Mouse (Mus musculus): Measurements from ENCODE around the gene Stap2. TPM values are rescaled to one million over a fixed set of nuclear protein-coding genes. Genes with fewer than 3 reads are reported as not detected.

The Stap2 gene
- total and polyA plus RNA-seq, 2 experiments from 2014 or later = 2.2 to 4.3 TPM

- no peak for ATAC-seq
- Histone ChIP-seq H3K36me3 (ENCODE audit: insufficient read depth) (peaks cover 12% of the 10 kb centered on the region), H3K4me3 (ENCODE audit: low read depth, low read length) (no peak overlapping the region), H3K27ac (ENCODE audit: low read depth, low read length) (no peak overlapping the region), H3K27me3 (ENCODE audit: insufficient read depth, low read length) (no peaks in the 10 kb centered on the region), H3K4me1 (ENCODE audit: insufficient read depth) (peaks cover 2% of the 10 kb centered on the region; the same call in 1 of the 2 replicates), H3K4me2 (ENCODE audit: low read depth) (no peak overlapping the region), H3K9ac (peak overlapping the region; percentile 6; the same call in 1 of the 2 replicates), H3K9me3 (ENCODE audit: low read length) (no peaks in the 10 kb centered on the region)
- no peak for TF ChIP-seq CTCF (IDR thresholded peaks at IDR 0.05; ENCODE audit: low read depth)
- no peak for DNase-seq
- WGBS = 77% methylated on average over 7 of the region's 7 CpGs
Observed at GRCm38 (mm10) chr17:56032831-56033230, 27.4 kb upstream of the Stap2 start.

GRCm38 (mm10) chr17:56032127-56032733 is 26.8 kb upstream of the Stap2 start:
- Histone ChIP-seq H3K4me3 (ENCODE audit: low read depth, low read length) (no peak overlapping the region), H3K4me2 (ENCODE audit: low read depth) (no peak overlapping the region), H3K4me1 (ENCODE audit: insufficient read depth) (peaks cover 2% of the 10 kb centered on the region; the same call in 1 of the 2 replicates), H3K27me3 (ENCODE audit: insufficient read depth, low read length) (no peaks in the 10 kb centered on the region), H3K27ac (ENCODE audit: low read depth, low read length) (no peak overlapping the region), H3K9me3 (ENCODE audit: low read length) (no peaks in the 10 kb centered on the region), H3K36me3 (ENCODE audit: insufficient read depth) (peaks cover 12% of the 10 kb centered on the region), H3K9ac (no peak overlapping the region)
- WGBS = 76% methylated on average over 6 of the region's 6 CpGs
- ATAC-seq (no peak), DNase-seq (no peak)
- TF ChIP-seq CTCF (IDR thresholded peaks at IDR 0.05; ENCODE audit: low read depth) = no peak

GRCm38 (mm10) chr17:56031431-56031830 is 26.0 kb upstream of the Stap2 start:
- Histone ChIP-seq H3K4me2 (ENCODE audit: low read depth) (no peak overlapping the region), H3K9me3 (ENCODE audit: low read length) (no peaks in the 10 kb centered on the region), H3K27me3 (ENCODE audit: insufficient read depth, low read length) (no peaks in the 10 kb centered on the region), H3K27ac (ENCODE audit: low read depth, low read length) (no peak overlapping the region), H3K4me3 (ENCODE audit: low read depth, low read length) (no peak overlapping the region), H3K4me1 (ENCODE audit: insufficient read depth) (peaks cover 2% of the 10 kb centered on the region; the same call in 1 of the 2 replicates), H3K9ac (no peak overlapping the region), H3K36me3 (ENCODE audit: insufficient read depth) (peaks cover 12% of the 10 kb centered on the region)
- no peak for TF ChIP-seq CTCF (IDR thresholded peaks at IDR 0.05; ENCODE audit: low read depth)
- ATAC-seq (no peak), DNase-seq (no peak)
- 92% methylated on average over 7 of the region's 7 CpGs for WGBS

- 0 out of 2 replicates have a peak, but pooled peaks have one; percentile 9 for TF ChIP-seq CTCF (IDR thresholded peaks at IDR 0.05; ENCODE audit: low read depth)
- no peak overlapping the region for H3K4me2 ChIP-seq (ENCODE audit: low read depth)
- ATAC-seq (no peak), DNase-seq (no peak)
- peaks cover 12% of the 10 kb centered on the region for H3K36me3 ChIP-seq (ENCODE audit: insufficient read depth)
- H3K4me1 ChIP-seq (ENCODE audit: insufficient read depth) = peaks cover 2% of the 10 kb centered on the region; the same call in 1 of the 2 replicates
- 61% methylated on average over 5 of the region's 5 CpGs for WGBS
- no peak overlapping the region for H3K9ac ChIP-seq
- no peak overlapping the region for H3K27ac ChIP-seq (ENCODE audit: low read depth, low read length)
- H3K9me3 ChIP-seq (ENCODE audit: low read length) = no peaks in the 10 kb centered on the region
- no peaks in the 10 kb centered on the region for H3K27me3 ChIP-seq (ENCODE audit: insufficient read depth, low read length)
- no peak overlapping the region for H3K4me3 ChIP-seq (ENCODE audit: low read depth, low read length)
Observed at GRCm38 (mm10) chr17:56030919-56031318, 25.5 kb upstream of the Stap2 start.

- Histone ChIP-seq H3K9me3 (ENCODE audit: low read length) (no peaks in the 10 kb centered on the region), H3K27ac (ENCODE audit: low read depth, low read length) (no peak overlapping the region), H3K4me3 (ENCODE audit: low read depth, low read length) (no peak overlapping the region), H3K4me2 (ENCODE audit: low read depth) (no peak overlapping the region), H3K9ac (no peak overlapping the region), H3K27me3 (ENCODE audit: insufficient read depth, low read length) (no peaks in the 10 kb centered on the region), H3K36me3 (ENCODE audit: insufficient read depth) (peaks cover 12% of the 10 kb centered on the region), H3K4me1 (ENCODE audit: insufficient read depth) (no peaks in the 10 kb centered on the region; the same call in 1 of the 2 replicates)
- WGBS = 86% methylated on average over 9 of the region's 9 CpGs
- ATAC-seq (peak; percentile 9; the same call in 1 of the 2 replicates), DNase-seq (no peak)
- no peak for TF ChIP-seq CTCF (IDR thresholded peaks at IDR 0.05; ENCODE audit: low read depth)
Observed at GRCm38 (mm10) chr17:56030238-56030870, 25.0 kb upstream of the Stap2 start.

DNA sequence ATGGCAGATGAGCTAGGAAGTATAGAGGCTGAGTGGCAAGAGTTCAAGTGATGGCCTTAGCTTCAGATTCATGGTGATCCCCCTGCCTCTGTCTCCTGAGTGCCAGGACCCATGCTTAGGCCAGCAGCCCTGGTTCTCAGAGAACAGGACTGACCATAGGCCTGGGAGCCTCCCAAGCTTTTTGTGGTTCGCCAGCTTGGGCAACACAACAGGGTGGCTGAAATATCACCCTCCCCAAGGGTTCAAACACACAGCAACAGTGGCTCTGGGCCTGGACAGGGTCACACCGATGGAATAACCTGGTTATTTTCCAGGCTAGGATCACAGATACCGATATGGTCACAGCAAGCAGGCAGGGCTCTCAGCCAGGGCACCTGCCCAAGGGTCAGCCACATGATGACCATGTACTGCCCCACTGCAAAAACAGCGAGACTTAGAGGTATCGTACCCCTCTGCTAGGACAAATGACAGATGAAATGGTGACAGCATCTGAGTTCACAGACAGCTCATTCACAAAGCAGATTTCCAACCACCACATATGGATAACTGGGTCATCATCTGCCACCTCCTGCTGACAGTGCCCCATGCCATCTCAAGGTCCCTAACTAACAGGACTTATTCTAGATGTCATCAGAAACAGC is 22.5 kb upstream of the Stap2 start:
- Histone ChIP-seq H3K27ac (ENCODE audit: low read depth, low read length) (no peak overlapping the region), H3K36me3 (ENCODE audit: insufficient read depth) (peaks cover 3% of the 10 kb centered on the region; the same call in 1 of the 2 replicates), H3K9me3 (ENCODE audit: low read length) (no peaks in the 10 kb centered on the region), H3K4me2 (ENCODE audit: low read depth) (no peak overlapping the region), H3K4me1 (ENCODE audit: insufficient read depth) (no peaks in the 10 kb centered on the region), H3K27me3 (ENCODE audit: insufficient read depth, low read length) (no peaks in the 10 kb centered on the region), H3K4me3 (ENCODE audit: low read depth, low read length) (no peak overlapping the region), H3K9ac (no peak overlapping the region)
- 91% methylated on average over 5 of the region's 5 CpGs for WGBS
- DNase-seq = no peak
- ATAC-seq = no peak
- no peak for TF ChIP-seq CTCF (IDR thresholded peaks at IDR 0.05; ENCODE audit: low read depth)

DNA sequence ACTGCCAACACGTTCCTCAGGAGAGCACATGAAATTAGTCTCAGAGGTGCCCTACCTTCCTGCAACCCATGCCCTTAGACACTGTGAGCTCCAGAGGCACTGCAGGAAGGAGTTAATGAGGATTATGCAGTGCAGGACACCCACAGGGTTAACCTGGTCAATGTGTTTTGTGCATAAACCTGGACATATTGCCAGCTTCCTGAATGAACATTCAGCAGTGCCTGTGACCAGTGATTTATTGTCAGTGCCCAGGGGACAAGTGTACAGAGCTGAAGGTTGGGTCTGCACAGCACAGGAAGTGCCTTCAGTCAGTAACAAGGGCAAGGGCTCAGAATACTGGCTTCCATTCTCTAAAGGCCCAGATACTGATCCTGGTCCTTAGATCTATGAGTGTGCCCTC is 21.5 kb upstream of the Stap2 start:
- no peak for DNase-seq

More for the DNA sequence above, 21.5 kb upstream of the Stap2 start:
- Histone ChIP-seq H3K36me3 (ENCODE audit: insufficient read depth) (peaks cover 3% of the 10 kb centered on the region; the same call in 1 of the 2 replicates), H3K4me1 (ENCODE audit: insufficient read depth) (no peaks in the 10 kb centered on the region), H3K9ac (no peak overlapping the region), H3K27me3 (ENCODE audit: insufficient read depth, low read length) (no peaks in the 10 kb centered on the region), H3K4me2 (ENCODE audit: low read depth) (no peak overlapping the region), H3K4me3 (ENCODE audit: low read depth, low read length) (no peak overlapping the region), H3K27ac (ENCODE audit: low read depth, low read length) (no peak overlapping the region), H3K9me3 (ENCODE audit: low read length) (no peaks in the 10 kb centered on the region)
- 60% methylated on average over 1 of the region's 1 CpGs for WGBS
- ATAC-seq = no peak
- no peak for TF ChIP-seq CTCF (IDR thresholded peaks at IDR 0.05; ENCODE audit: low read depth)
